Mouse (Mus musculus): ENCODE data around the gene Capn5.

- TF ChIP-seq RAD21 (IDR thresholded peaks at IDR 0.05; ENCODE audit: low read depth, low read length) (no peak), MAX (IDR thresholded peaks at IDR 0.05; ENCODE audit: low read length) (no peak), MXI1 (IDR thresholded peaks at IDR 0.05; ENCODE audit: low read depth, low read length) (no peak), CTCF (IDR thresholded peaks at IDR 0.05 in 2 of 3, conservative IDR thresholded peaks at IDR 0.05 in 1 of 3; ENCODE audit: control insufficient read depth in 1 of 3, insufficient read depth in 1 of 3, low read depth in 2 of 3, low read length in 3 of 3, poor library complexity in 1 of 3, severe bottlenecking in 1 of 3) (no peak), POLR2A (IDR thresholded peaks at IDR 0.05; ENCODE audit: control insufficient read depth in 1 of 2, insufficient read depth in 1 of 2, low read depth in 1 of 2, low read length in 2 of 2, poor library complexity in 1 of 2) (no peak), CHD2 (IDR thresholded peaks at IDR 0.05; ENCODE audit: low read length) (no peak), ZC3H11A (IDR thresholded peaks at IDR 0.05; ENCODE audit: low read depth, low read length) (no peak), POLR2AphosphoS2 (IDR thresholded peaks at IDR 0.05; ENCODE audit: low read length) (no peak), GABPA (IDR thresholded peaks at IDR 0.05; ENCODE audit: low read depth, low read length) (no peak), USF1 (IDR thresholded peaks at IDR 0.05; ENCODE audit: low read depth, low read length) (no peak), MAFK (IDR thresholded peaks at IDR 0.05; ENCODE audit: borderline replicate concordance, low read depth, low read length) (no peak), TCF12 (IDR thresholded peaks at IDR 0.05; ENCODE audit: low read depth, low read length) (no peak), EP300 (IDR thresholded peaks at IDR 0.05; ENCODE audit: low read depth in 1 of 2, low read length in 2 of 2) (no peak), ZNF384 (IDR thresholded peaks at IDR 0.05; ENCODE audit: low read depth, low read length) (no peak)
Measured at GRCm38 (mm10) chr7:98164999-98165528, 13.0 kb downstream of the Capn5 start.

All from MEL (cell line).